Mouse (Mus musculus): ENCODE results near the gene Cyth1. TPM values are rescaled to one million over a fixed set of nuclear protein-coding genes. Genes with fewer than 3 reads are reported as not detected.

Cyth1 gene
- total and polyA plus RNA-seq, 3 experiments = 49.7 to 108 (median 79.7) TPM

DNA sequence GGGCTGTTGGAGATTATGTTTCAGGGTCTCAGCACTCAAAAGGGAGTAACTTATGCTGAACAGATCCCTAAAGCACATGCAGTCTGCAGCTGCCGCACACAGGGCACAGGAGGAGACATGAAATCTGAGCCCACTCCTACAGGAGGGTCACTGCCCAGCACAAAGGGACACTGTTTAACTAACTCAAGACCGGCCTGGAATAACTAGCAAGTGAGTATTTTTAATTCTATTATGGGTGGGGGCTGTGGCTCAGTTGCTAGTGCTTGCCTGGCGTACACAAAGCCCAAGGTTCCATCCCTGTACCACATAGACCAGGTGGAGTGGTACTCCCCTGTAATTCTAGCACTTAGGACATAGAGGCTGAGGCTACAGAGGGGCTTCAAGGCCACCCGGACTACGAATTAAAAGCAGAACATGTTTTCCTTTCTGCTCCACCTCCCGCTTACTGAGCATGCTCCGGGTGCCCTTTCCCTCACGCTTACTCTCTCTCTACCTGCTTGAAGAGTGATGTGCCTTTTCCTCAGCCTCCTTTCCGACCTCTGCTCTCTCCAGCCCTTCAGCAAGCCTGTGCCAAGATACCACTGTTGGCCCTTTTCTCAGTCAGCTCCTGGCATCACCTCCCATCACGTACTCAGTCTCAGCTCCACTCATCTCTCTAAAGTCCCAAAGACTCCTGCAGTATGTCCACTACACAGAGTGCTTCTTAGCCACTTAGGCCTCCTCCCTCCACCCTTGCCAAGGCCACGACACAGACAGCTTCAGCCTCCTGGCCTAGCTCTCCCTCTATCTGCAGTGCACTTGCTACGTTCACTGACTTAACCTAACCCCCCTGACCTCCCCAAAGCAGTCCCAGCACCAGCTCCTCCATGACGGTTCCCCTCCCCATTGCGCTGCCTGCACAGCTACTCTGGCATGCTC lies 8.9 kb downstream of the Cyth1 start:
- peak overlapping the region in 1 of 3 experiments; percentile 8 for H3K4me3 ChIP-seq (replicated peaks in 1 of 3; ENCODE audit: low read depth in 2 of 3, low read length in 2 of 3, poor library complexity in 1 of 3)

GRCm38 (mm10) chr11:118236520-118237190 lies 11.7 kb downstream of the Cyth1 start:
- in situ Hi-C loops (cut with MboI; ENCODE audit: low pct_ligation_motif_present, low pct_unique_long_range_greater_than_20kb, low sequenced_read_pairs) (no loop called here), dilution Hi-C loops (cut with MboI; ENCODE audit: extremely low pct_ligation_motif_present, extremely low pct_unique_long_range_greater_than_20kb, low sequenced_read_pairs) (no loop called here)
- TF ChIP-seq CTCF (conservative IDR thresholded peaks at IDR 0.05 in 1 of 2, IDR thresholded peaks at IDR 0.05 in 1 of 2; ENCODE audit: low read depth in 2 of 2, low read length in 2 of 2) (peak in 1 of 2 experiments; percentile 21; a peak in 2 of 4 replicates), KAT2A (IDR thresholded peaks at IDR 0.05; ENCODE audit: insufficient replicate concordance, low read length) (no peak), SMC3 (IDR thresholded peaks at IDR 0.05; ENCODE audit: low read depth, low read length) (0 out of 2 replicates have a peak, but pooled peaks have one; percentile 11)
- Histone ChIP-seq H3K4me3 (replicated peaks in 1 of 3; ENCODE audit: low read depth in 2 of 3, low read length in 2 of 3, poor library complexity in 1 of 3) (no peak overlapping the region), H3K4me2 (ENCODE audit: insufficient read depth, low read depth, poor library complexity, severe bottlenecking) (no peak overlapping the region), H3K27ac (ENCODE audit: insufficient read depth, low read depth) (no peak overlapping the region), H3K9me3 (replicated peaks; ENCODE audit: low read length) (no peaks in the 10 kb centered on the region), H3K36me3 (replicated peaks in 1 of 2; ENCODE audit: control insufficient read depth in 1 of 2, insufficient read depth in 1 of 2, low read length in 1 of 2) (peaks cover 0 to 10% of the 10 kb centered on the region in 2 experiments), H3K4me1 (ENCODE audit: control insufficient read depth in 1 of 2, insufficient read depth in 2 of 2) (peaks cover 41 to 95% of the 10 kb centered on the region in 2 experiments), H3K79me2 (replicated peaks; ENCODE audit: control insufficient read depth, extremely low read depth, insufficient read depth, poor library complexity, severe bottlenecking) (peaks cover 2% of the 10 kb centered on the region; the same call in 1 of the 2 replicates), H3K9ac (ENCODE audit: insufficient read depth, low read depth) (0 out of 2 replicates have a peak overlapping the region, but pooled peaks have one; percentile 11), H3K27me3 (replicated peaks) (no peaks in the 10 kb centered on the region)
- peak; percentile 53 for DNase-seq (ENCODE audit: extremely low read depth)

More for the DNA sequence above, 8.9 kb downstream of the Cyth1 start:
- dilution Hi-C loops (cut with MboI; ENCODE audit: extremely low pct_ligation_motif_present, extremely low pct_unique_long_range_greater_than_20kb, low sequenced_read_pairs) = no loop called here
- H3K36me3 ChIP-seq (replicated peaks in 1 of 2; ENCODE audit: control insufficient read depth in 1 of 2, insufficient read depth in 1 of 2, low read length in 1 of 2) = peaks cover 0 to 8% of the 10 kb centered on the region in 2 experiments
- DNase-seq (ENCODE audit: extremely low read depth) = no peak
- in situ Hi-C loops (cut with MboI; ENCODE audit: low pct_ligation_motif_present, low pct_unique_long_range_greater_than_20kb, low sequenced_read_pairs) = no loop called here
- no peak overlapping the region for H3K4me2 ChIP-seq (ENCODE audit: insufficient read depth, low read depth, poor library complexity, severe bottlenecking)
- H3K27ac ChIP-seq (ENCODE audit: insufficient read depth, low read depth) = peak overlapping the region; percentile 27
- peaks cover 47 to 95% of the 10 kb centered on the region in 2 experiments for H3K4me1 ChIP-seq (ENCODE audit: control insufficient read depth in 1 of 2, insufficient read depth in 2 of 2)
- peaks cover 21% of the 10 kb centered on the region for H3K79me2 ChIP-seq (replicated peaks; ENCODE audit: control insufficient read depth, extremely low read depth, insufficient read depth, poor library complexity, severe bottlenecking)
- no peaks in the 10 kb centered on the region for H3K9me3 ChIP-seq (replicated peaks; ENCODE audit: low read length)
- H3K9ac ChIP-seq (ENCODE audit: insufficient read depth, low read depth) = no peak overlapping the region
- H3K27me3 ChIP-seq (replicated peaks) = no peaks in the 10 kb centered on the region
- no peak for TF ChIP-seq POLR2A (IDR thresholded peaks at IDR 0.05; ENCODE audit: low read depth, low read length)
- TF ChIP-seq MAFK (IDR thresholded peaks at IDR 0.05; ENCODE audit: insufficient replicate concordance, low read length) = no peak
- TF ChIP-seq BHLHE40 (IDR thresholded peaks at IDR 0.05; ENCODE audit: low read depth, low read length) = no peak
- TF ChIP-seq GABPA (IDR thresholded peaks at IDR 0.05; ENCODE audit: insufficient replicate concordance, low read depth, low read length) = no peak
- no peak for TF ChIP-seq RCOR1 (conservative IDR thresholded peaks at IDR 0.05; ENCODE audit: low read depth, low read length)
- no peak for TF ChIP-seq JUND (conservative IDR thresholded peaks at IDR 0.05; ENCODE audit: low read depth, low read length)
- TF ChIP-seq NRF1 (IDR thresholded peaks at IDR 0.05; ENCODE audit: low read depth, low read length) = peak; percentile 42
- TF ChIP-seq MXI1 (IDR thresholded peaks at IDR 0.05; ENCODE audit: low read depth, low read length) = 0 out of 2 replicates have a peak, but pooled peaks have one; percentile 15
- TF ChIP-seq PAX5 (IDR thresholded peaks at IDR 0.05; ENCODE audit: low read length) = no peak
- no peak for TF ChIP-seq ELF1 (IDR thresholded peaks at IDR 0.05; ENCODE audit: low read depth, low read length)
- 0 out of 2 replicates have a peak, but pooled peaks have one; percentile 16 for TF ChIP-seq CHD1 (IDR thresholded peaks at IDR 0.05; ENCODE audit: low read depth, low read length)
